Mouse (Mus musculus): ENCODE data around the gene Chchd2. TPM values are rescaled to one million over a fixed set of nuclear protein-coding genes. Genes with fewer than 3 reads are reported as not detected.

Gene Chchd2
- 905 and 1,053 TPM in 2 replicates for total RNA-seq (2014; rRNA removed)
- polyA plus RNA-seq (2015; fragmentation: Nextera tagmentation; extraction: Ambion mirVana) = 889 and 1,240 TPM in 2 replicates

DNA sequence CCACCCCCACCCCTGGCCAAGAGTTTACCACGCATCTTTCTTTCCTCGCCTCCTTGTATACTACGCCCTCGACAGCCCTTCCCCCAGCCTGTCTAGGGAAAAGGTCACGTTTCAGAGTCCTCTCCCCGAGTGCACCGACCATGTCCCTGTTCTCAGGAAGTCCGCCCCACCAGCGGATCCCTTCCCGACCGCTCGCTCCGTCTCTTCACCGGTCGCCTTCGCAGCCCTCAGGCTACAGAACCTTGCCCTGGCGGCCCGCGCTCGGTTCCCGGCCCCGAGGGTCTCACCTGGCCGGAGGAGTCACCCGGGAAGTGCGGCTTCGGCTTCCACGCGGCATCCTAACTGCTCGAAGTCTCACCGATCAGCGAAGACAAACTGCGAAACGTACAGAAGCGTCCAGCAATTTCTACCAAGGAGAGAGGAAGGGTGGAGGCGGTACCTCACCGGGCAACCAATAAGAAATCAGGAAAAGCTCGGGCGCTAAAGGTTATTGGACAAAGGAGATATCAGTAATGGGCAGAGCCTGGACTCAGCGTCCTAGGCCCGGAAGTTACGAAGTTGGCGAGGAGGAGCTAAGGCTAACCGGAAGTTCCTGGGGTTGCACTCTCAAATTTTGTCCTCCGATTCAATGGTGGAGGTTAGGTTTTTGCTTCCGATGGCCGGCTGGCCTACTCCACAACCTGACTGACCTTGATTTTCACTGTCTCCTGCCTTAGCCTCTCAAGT lies at the start of gene Chchd2:
Chchd2 (minus strand) TSS at position 560 of the 726 bp plus-strand sequence.
- peaks cover 6% of the 10 kb centered on the region; the same call in 1 of the 2 replicates for H3K4me1 ChIP-seq (ENCODE audit: insufficient read depth)
- WGBS = under 1% methylated on average over 46 of the region's 46 CpGs
- H3K4me2 ChIP-seq (ENCODE audit: low read depth) = peak within 1 kb of the TSS; percentile 49
- ATAC-seq (peak; percentile 100), DNase-seq (peak; percentile 98)
- peak within 1 kb of the TSS; percentile 88 for H3K4me3 ChIP-seq (ENCODE audit: low read depth, low read length)
- peak within 1 kb of the TSS; percentile 86 for H3K9ac ChIP-seq
- H3K36me3 ChIP-seq (ENCODE audit: insufficient read depth) = peaks cover 13% of the 10 kb centered on the region
- peak within 1 kb of the TSS; percentile 94 for H3K27ac ChIP-seq (ENCODE audit: low read depth, low read length)
- no peaks in the 10 kb centered on the region for H3K9me3 ChIP-seq (ENCODE audit: low read length)
- TF ChIP-seq CTCF (IDR thresholded peaks at IDR 0.05; ENCODE audit: low read depth) = no peak
- H3K27me3 ChIP-seq (ENCODE audit: insufficient read depth, low read length) = no peaks in the 10 kb centered on the region

DNA sequence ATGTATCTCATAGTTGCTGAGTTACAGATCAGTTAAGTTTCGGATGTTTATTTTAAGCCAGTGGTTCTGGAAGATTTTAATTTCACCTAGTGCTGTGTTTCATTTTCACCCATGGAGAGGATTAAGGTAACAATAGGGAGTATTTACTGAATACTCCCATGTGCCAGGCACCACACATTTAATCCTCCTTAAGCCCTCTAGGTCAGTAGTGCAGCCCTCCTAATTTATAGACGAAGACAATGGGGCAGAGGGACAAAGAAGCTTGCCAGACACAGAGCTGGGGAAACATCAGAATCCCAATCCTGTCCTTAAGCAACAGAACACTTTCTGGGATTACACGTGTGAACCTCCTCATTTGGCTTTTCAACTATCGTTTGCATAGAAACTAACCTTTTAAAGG lies 49.7 kb upstream of the Chchd2 start:
- TF ChIP-seq CTCF (IDR thresholded peaks at IDR 0.05; ENCODE audit: low read depth) = no peak
- WGBS = 12% methylated on average over 4 of the region's 4 CpGs
- no peak overlapping the region for H3K9ac ChIP-seq
- no peak overlapping the region for H3K27ac ChIP-seq (ENCODE audit: low read depth, low read length)
- no peak for DNase-seq
- no peaks in the 10 kb centered on the region for H3K27me3 ChIP-seq (ENCODE audit: insufficient read depth, low read length)
- no peaks in the 10 kb centered on the region for H3K4me1 ChIP-seq (ENCODE audit: insufficient read depth)
- H3K9me3 ChIP-seq (ENCODE audit: low read length) = no peaks in the 10 kb centered on the region
- no peak overlapping the region for H3K4me3 ChIP-seq (ENCODE audit: low read depth, low read length)
- H3K36me3 ChIP-seq (ENCODE audit: insufficient read depth) = no peaks in the 10 kb centered on the region
- ATAC-seq = no peak
- no peak overlapping the region for H3K4me2 ChIP-seq (ENCODE audit: low read depth)

DNA sequence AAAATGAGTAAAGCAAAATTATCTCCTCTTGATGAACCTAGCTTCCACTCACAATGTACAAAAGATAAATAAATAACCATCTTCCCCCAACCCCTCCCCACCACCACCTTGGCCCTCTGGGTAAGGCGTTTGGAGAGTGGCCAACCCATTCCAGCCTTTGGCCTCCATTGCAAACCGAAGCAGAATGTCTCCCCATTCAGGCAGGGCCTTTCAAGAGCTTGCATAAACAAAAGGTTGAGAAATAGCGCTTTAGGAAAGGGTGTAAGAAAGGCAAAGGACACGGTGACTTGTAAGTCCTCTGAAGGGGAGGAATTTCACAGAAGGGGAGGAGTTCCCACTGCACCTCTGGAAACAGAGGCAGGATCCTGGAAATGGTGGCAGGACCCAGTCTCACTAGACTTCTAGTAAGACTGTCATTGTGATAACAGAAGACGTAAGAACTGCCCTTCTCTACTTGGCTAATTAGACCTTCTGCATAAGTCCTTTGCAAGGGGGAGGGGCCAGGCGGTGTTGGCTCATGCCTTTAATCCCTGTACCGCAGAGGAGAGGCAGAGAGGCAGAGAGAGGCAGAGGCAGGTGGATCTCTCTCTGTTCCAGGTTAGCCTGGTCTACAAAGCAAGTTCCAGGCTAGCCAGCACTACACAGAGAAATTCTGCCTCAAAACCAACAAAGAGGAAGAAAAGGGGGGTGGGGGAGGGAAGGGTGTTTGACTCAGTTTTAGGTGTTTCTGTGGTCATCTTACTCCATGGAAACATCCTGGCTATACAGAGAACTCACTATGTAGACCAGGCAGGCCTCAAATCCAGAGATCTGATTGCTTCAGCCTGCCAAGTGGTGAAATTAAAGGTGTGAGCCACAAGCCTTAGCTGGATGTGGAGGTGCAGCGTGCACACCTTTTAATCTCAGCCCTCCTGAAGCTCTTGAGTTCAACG lies 42.9 kb upstream of the Chchd2 start:
- 39% methylated on average over 9 of the region's 9 CpGs for whole genome bisulfite sequencing
- no peaks in the 10 kb centered on the region for H3K9me3 ChIP-seq (ENCODE audit: low read length)
- H3K36me3 ChIP-seq (ENCODE audit: insufficient read depth) = no peaks in the 10 kb centered on the region
- no peaks in the 10 kb centered on the region for H3K4me1 ChIP-seq (ENCODE audit: insufficient read depth)
- no peak overlapping the region for H3K4me2 ChIP-seq (ENCODE audit: low read depth)
- no peak overlapping the region for H3K27ac ChIP-seq (ENCODE audit: low read depth, low read length)
- H3K9ac ChIP-seq = no peak overlapping the region
- DNase-seq (no peak), ATAC-seq (no peak)
- no peaks in the 10 kb centered on the region for H3K27me3 ChIP-seq (ENCODE audit: insufficient read depth, low read length)
- TF ChIP-seq CTCF (IDR thresholded peaks at IDR 0.05; ENCODE audit: low read depth) = no peak
- H3K4me3 ChIP-seq (ENCODE audit: low read depth, low read length) = no peak overlapping the region

DNA sequence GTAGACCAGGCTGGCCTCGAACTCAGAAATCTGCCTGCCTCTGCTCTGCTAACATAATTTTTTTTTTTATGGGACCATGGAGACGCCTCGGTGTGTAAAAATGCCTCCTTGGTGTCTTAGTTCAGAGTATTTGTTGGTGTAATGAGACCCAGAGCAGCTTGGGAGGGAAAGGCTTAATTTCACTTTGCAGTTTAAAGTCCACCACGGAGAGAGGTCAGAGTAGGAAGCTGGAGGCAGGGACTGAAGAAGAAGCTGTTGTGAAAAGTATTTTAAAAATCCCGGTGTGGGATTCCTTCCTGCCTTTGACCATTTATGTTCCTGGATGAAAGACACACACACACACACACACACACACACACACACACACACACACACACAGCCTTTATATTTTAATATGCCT lies 38.7 kb upstream of the Chchd2 start:
- TF ChIP-seq CTCF (IDR thresholded peaks at IDR 0.05; ENCODE audit: low read depth) = no peak
- H3K4me2 ChIP-seq (ENCODE audit: low read depth) = no peak overlapping the region
- no peaks in the 10 kb centered on the region for H3K4me1 ChIP-seq (ENCODE audit: insufficient read depth)
- no peaks in the 10 kb centered on the region for H3K36me3 ChIP-seq (ENCODE audit: insufficient read depth)
- no peaks in the 10 kb centered on the region for H3K27me3 ChIP-seq (ENCODE audit: insufficient read depth, low read length)
- H3K9me3 ChIP-seq (ENCODE audit: low read length) = no peaks in the 10 kb centered on the region
- no peak overlapping the region for H3K9ac ChIP-seq
- no peak overlapping the region for H3K4me3 ChIP-seq (ENCODE audit: low read depth, low read length)
- no peak overlapping the region for H3K27ac ChIP-seq (ENCODE audit: low read depth, low read length)
- WGBS = 82% methylated on average over 5 of the region's 5 CpGs
- ATAC-seq (no peak), DNase-seq (no peak)

DNA sequence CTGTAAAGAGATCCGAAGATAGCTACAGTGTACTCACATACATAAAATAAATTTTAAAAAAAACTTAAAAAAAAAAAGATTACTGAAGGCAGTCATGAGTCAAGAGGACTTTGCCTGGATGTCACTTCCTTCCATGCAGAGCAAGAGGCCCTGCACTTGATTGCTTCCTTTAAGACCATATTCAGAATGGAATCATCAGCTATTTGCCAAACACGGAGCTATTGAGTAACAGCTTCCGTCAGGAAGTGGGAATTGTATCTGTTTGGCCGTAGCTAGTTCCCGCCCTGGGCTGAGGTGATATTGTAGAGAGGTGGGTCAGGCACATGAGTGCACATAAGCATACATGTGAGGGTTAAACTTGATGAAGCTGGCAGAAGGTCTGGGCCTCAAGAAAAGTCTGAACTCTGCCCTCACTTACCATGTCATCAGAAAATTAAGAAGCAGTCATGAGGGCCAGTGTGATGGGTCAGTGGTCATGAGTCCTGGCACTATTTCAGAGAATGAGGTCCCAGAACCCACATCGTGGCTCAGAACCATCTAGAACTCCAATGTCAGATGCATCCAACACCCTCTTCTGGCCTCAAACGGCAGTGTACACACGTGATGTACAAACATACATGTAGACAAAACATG lies 37.7 kb upstream of the Chchd2 start:
- H3K27me3 ChIP-seq (ENCODE audit: insufficient read depth, low read length) = no peaks in the 10 kb centered on the region
- no peak for ATAC-seq
- H3K4me1 ChIP-seq (ENCODE audit: insufficient read depth) = no peaks in the 10 kb centered on the region

GRCm38 (mm10) chr5:129921972-129922371 lies 34.7 kb upstream of the Chchd2 start:
- Histone ChIP-seq H3K4me1 (ENCODE audit: insufficient read depth) (no peaks in the 10 kb centered on the region), H3K9ac (no peak overlapping the region), H3K4me2 (ENCODE audit: low read depth) (no peak overlapping the region), H3K27ac (ENCODE audit: low read depth, low read length) (no peak overlapping the region), H3K9me3 (ENCODE audit: low read length) (no peaks in the 10 kb centered on the region), H3K27me3 (ENCODE audit: insufficient read depth, low read length) (no peaks in the 10 kb centered on the region), H3K4me3 (ENCODE audit: low read depth, low read length) (no peak overlapping the region), H3K36me3 (ENCODE audit: insufficient read depth) (no peaks in the 10 kb centered on the region)
- ATAC-seq (no peak), DNase-seq (no peak)
- TF ChIP-seq CTCF (IDR thresholded peaks at IDR 0.05; ENCODE audit: low read depth) = no peak
- 96% methylated on average over 4 of the region's 4 CpGs for WGBS

More for the DNA sequence above, 37.7 kb upstream of the Chchd2 start:
- Histone ChIP-seq H3K4me3 (ENCODE audit: low read depth, low read length) (no peak overlapping the region), H3K4me2 (ENCODE audit: low read depth) (no peak overlapping the region), H3K36me3 (ENCODE audit: insufficient read depth) (no peaks in the 10 kb centered on the region), H3K27ac (ENCODE audit: low read depth, low read length) (no peak overlapping the region), H3K9ac (no peak overlapping the region), H3K9me3 (ENCODE audit: low read length) (no peaks in the 10 kb centered on the region)
- DNase-seq = no peak
- 89% methylated on average over 8 of the region's 8 CpGs for WGBS
- no peak for TF ChIP-seq CTCF (IDR thresholded peaks at IDR 0.05; ENCODE audit: low read depth)
